Mouse (Mus musculus) CH12.LX (cell line): Measurements from ENCODE around the gene M6pr.

Experiments
- CHD2 ChIP-seq: IDR thresholded peaks from 2 replicates; pipeline ENCODE4 v1.6.1; 2011; ENCODE audit warnings: low read length, improper control_type of control experiment
- CTCF ChIP-seq, 2 experiments: IDR thresholded peaks in 1 of 2; conservative IDR thresholded peaks in 1 of 2; 2 replicates each; pipeline ENCODE4 v1.5.1; 2011 to 2012; ENCODE audit warnings: low read depth in 2 of 2, low read length in 2 of 2, improper control_type of control experiment in 1 of 2, inconsistent platforms in 1 of 2, mild to moderate bottlenecking in 1 of 2, moderate library complexity in 1 of 2
- E2F4 ChIP-seq: IDR thresholded peaks from 2 replicates; pipeline ENCODE4 v1.6.1; 2011; ENCODE audit warnings: low read depth, low read length, improper control_type of control experiment; ENCODE audit not compliant: insufficient replicate concordance
- ELF1 ChIP-seq: IDR thresholded peaks from 2 replicates; pipeline ENCODE4 v1.6.1; 2014; ENCODE audit warnings: low read depth, mild to moderate bottlenecking, inconsistent platforms, low read length, improper control_type of control experiment
- EP300 ChIP-seq: IDR thresholded peaks from 2 replicates; pipeline ENCODE4 v1.6.1; 2011; ENCODE audit warnings: low read length, improper control_type of control experiment
- ETS1 ChIP-seq: conservative IDR thresholded peaks from 2 replicates; pipeline ENCODE4 v1.6.1; 2012; ENCODE audit warnings: low read depth, mild to moderate bottlenecking, inconsistent platforms, low read length, improper control_type of control experiment, moderate library complexity
- HCFC1 ChIP-seq: IDR thresholded peaks from 2 replicates; pipeline ENCODE4 v1.6.1; 2012; ENCODE audit warnings: low read depth, mild to moderate bottlenecking, inconsistent platforms, low read length, improper control_type of control experiment
- NRF1 ChIP-seq: IDR thresholded peaks from 2 replicates; pipeline ENCODE4 v1.6.1; 2014; ENCODE audit warnings: low read depth, mild to moderate bottlenecking, inconsistent platforms, low read length, improper control_type of control experiment, moderate library complexity
- PAX5 ChIP-seq: IDR thresholded peaks from 2 replicates; pipeline ENCODE4 v1.6.1; 2012; ENCODE audit warnings: low read length, inconsistent platforms, mixed read lengths
- POLR2A ChIP-seq: IDR thresholded peaks from 2 replicates; pipeline ENCODE4 v1.6.1; 2011; ENCODE audit warnings: low read depth, mild to moderate bottlenecking, improper control_type of control experiment, low read length
- POLR2AphosphoS2 ChIP-seq: IDR thresholded peaks from 2 replicates; pipeline ENCODE4 v1.6.1; 2011; ENCODE audit warnings: low read depth, low read length, improper control_type of control experiment
- RAD21 ChIP-seq: IDR thresholded peaks from 2 replicates; pipeline ENCODE4 v1.6.1; 2011; ENCODE audit warnings: low read depth, mild to moderate bottlenecking, low read length, improper control_type of control experiment, moderate library complexity
- ZC3H11A ChIP-seq: IDR thresholded peaks from 2 replicates; pipeline ENCODE4 v1.6.1; 2012; ENCODE audit warnings: low read depth, mild to moderate bottlenecking, inconsistent platforms, low read length, improper control_type of control experiment
- ZNF384 ChIP-seq: IDR thresholded peaks from 2 replicates; pipeline ENCODE4 v1.6.1; 2012; ENCODE audit warnings: low read depth, low read length, improper control_type of control experiment, inconsistent platforms

GRCm38 (mm10) chr6:122334786-122335340 is 26.3 kb downstream of the M6pr start:
- TF ChIP-seq EP300 (no peak), ZC3H11A (no peak), POLR2AphosphoS2 (no peak), POLR2A (no peak), CTCF (conservative IDR thresholded peaks at IDR 0.05 in 1 of 2, IDR thresholded peaks at IDR 0.05 in 1 of 2; ENCODE audit: low read depth in 2 of 2, low read length in 2 of 2) (no peak), E2F4 (no peak), ETS1 (no peak), ZNF384 (no peak), RAD21 (no peak), NRF1 (no peak), HCFC1 (no peak), PAX5 (no peak), ELF1 (no peak), CHD2 (no peak)
